Mouse (Mus musculus): Measurements from ENCODE around the gene Sord. TPM values are rescaled to one million over a fixed set of nuclear protein-coding genes. Genes with fewer than 3 reads are reported as not detected.

Gene Sord
- polyA plus RNA-seq, 1 experiment from 2014 or later: 99.9 TPM

GRCm38 (mm10) chr2:122302574-122303241, 68.2 kb downstream of the Sord start:
- 21% methylated on average over 9 of the region's 9 CpGs for WGBS (ENCODE audit: missing documents)
- no peak overlapping the region for H3K27ac ChIP-seq
- no peaks in the 10 kb centered on the region for H3K79me2 ChIP-seq (ENCODE audit: inconsistent target)
- no peaks in the 10 kb centered on the region for H3K36me3 ChIP-seq (ENCODE audit: inconsistent target)
- H3K4me3 ChIP-seq (ENCODE audit: inconsistent target): no peak overlapping the region

- WGBS (ENCODE audit: missing documents): 96% methylated on average over 6 of the region's 6 CpGs
- H3K36me3 ChIP-seq (ENCODE audit: inconsistent target): no peaks in the 10 kb centered on the region
- no peak overlapping the region for H3K27ac ChIP-seq
- H3K79me2 ChIP-seq (ENCODE audit: inconsistent target): no peaks in the 10 kb centered on the region
- no peak overlapping the region for H3K4me3 ChIP-seq (ENCODE audit: inconsistent target)
These were observed 70.0 kb downstream of the Sord start for GRCm38 (mm10) chr2:122304544-122304943.

GRCm38 (mm10) chr2:122305097-122305892, 70.7 kb downstream of the Sord start:
- H3K27ac ChIP-seq: no peak overlapping the region
- H3K79me2 ChIP-seq (ENCODE audit: inconsistent target): no peaks in the 10 kb centered on the region
- H3K4me3 ChIP-seq (ENCODE audit: inconsistent target): no peak overlapping the region
- WGBS (ENCODE audit: missing documents): 91% methylated on average over 16 of the region's 16 CpGs
- no peaks in the 10 kb centered on the region for H3K36me3 ChIP-seq (ENCODE audit: inconsistent target)

GRCm38 (mm10) chr2:122306184-122306583, 71.6 kb downstream of the Sord start:
- Histone ChIP-seq H3K79me2 (ENCODE audit: inconsistent target) (no peaks in the 10 kb centered on the region), H3K27ac (no peak overlapping the region)
- WGBS (ENCODE audit: missing documents): 0% methylated on average over 4 of the region's 4 CpGs

GRCm38 (mm10) chr2:122309647-122310046, 75.1 kb downstream of the Sord start:
- 33% methylated on average over 3 of the region's 3 CpGs for WGBS (ENCODE audit: missing documents)
- no peaks in the 10 kb centered on the region for H3K36me3 ChIP-seq (ENCODE audit: inconsistent target)

More at GRCm38 (mm10) chr2:122306184-122306583, 71.6 kb downstream of the Sord start:
- Histone ChIP-seq H3K36me3 (ENCODE audit: inconsistent target) (no peaks in the 10 kb centered on the region), H3K4me3 (ENCODE audit: inconsistent target) (no peak overlapping the region)

GRCm38 (mm10) chr2:122311561-122311960, 77.0 kb downstream of the Sord start:
- H3K36me3 ChIP-seq (ENCODE audit: inconsistent target): no peaks in the 10 kb centered on the region
- H3K4me3 ChIP-seq (ENCODE audit: inconsistent target): no peak overlapping the region
- 95% methylated on average over 2 of the region's 2 CpGs for WGBS (ENCODE audit: missing documents)
- H3K79me2 ChIP-seq (ENCODE audit: inconsistent target): no peaks in the 10 kb centered on the region
- no peak overlapping the region for H3K27ac ChIP-seq

More at GRCm38 (mm10) chr2:122309647-122310046, 75.1 kb downstream of the Sord start:
- no peak overlapping the region for H3K27ac ChIP-seq
- no peak overlapping the region for H3K4me3 ChIP-seq (ENCODE audit: inconsistent target)
- H3K79me2 ChIP-seq (ENCODE audit: inconsistent target): no peaks in the 10 kb centered on the region

- 7% methylated on average over 27 of the region's 27 CpGs for WGBS (ENCODE audit: missing documents)
- Histone ChIP-seq H3K27ac (no peak overlapping the region), H3K4me3 (ENCODE audit: inconsistent target) (no peak overlapping the region), H3K36me3 (ENCODE audit: inconsistent target) (no peaks in the 10 kb centered on the region), H3K79me2 (ENCODE audit: inconsistent target) (no peaks in the 10 kb centered on the region)
These were observed 78.3 kb downstream of the Sord start for GRCm38 (mm10) chr2:122312722-122313417.

- WGBS (ENCODE audit: missing documents): 18% methylated on average over 23 of the region's 24 CpGs
- Histone ChIP-seq H3K27ac (no peak within 1 kb of the TSS), H3K36me3 (ENCODE audit: inconsistent target) (no peaks in the 10 kb centered on the region), H3K4me3 (ENCODE audit: inconsistent target) (no peak within 1 kb of the TSS), H3K79me2 (ENCODE audit: inconsistent target) (no peaks in the 10 kb centered on the region)
These were observed 79.0 kb downstream of the Sord start, which contains the start of gene Duoxa1 for GRCm38 (mm10) chr2:122313536-122313935. Duoxa1 (minus strand) TSS chr2:122313730.

Other genes starting within 250 kb of the Sord start
- 11.3 to 29.7 TPM (median 23.0 TPM) in 3 replicates for gene Eif3j1, start 206.2 kb upstream of the Sord start, polyA plus RNA-seq (2018)
- gene Spg11, start 116.4 kb upstream of the Sord start, polyA plus RNA-seq (2018): 19.6 to 24.9 TPM (median 23.6 TPM) in 3 replicates
- gene B2m, start 87.1 kb upstream of the Sord start, polyA plus RNA-seq (2018): 8,759 to 13,911 TPM (median 12,544 TPM) in 3 replicates
- gene Trim69, start 74.0 kb upstream of the Sord start, polyA plus RNA-seq (2018): 0.07 to 0.12 TPM in 2 of 3 replicates, not detected in the other
- 0.40 to 0.81 TPM in 2 of 3 replicates, not detected in the other for gene Patl2, start 48.6 kb upstream of the Sord start, polyA plus RNA-seq (2018)
- not detected in 3 replicates for gene Terb2, start 48.5 kb upstream of the Sord start, polyA plus RNA-seq (2018)
- gene Duox2, start 63.7 kb downstream of the Sord start, polyA plus RNA-seq (2018): not detected in 3 replicates
- gene Duoxa2, start 64.2 kb downstream of the Sord start, polyA plus RNA-seq (2018): not detected in 3 replicates
- gene Duoxa1, start 79.0 kb downstream of the Sord start, polyA plus RNA-seq (2018): not detected in 3 replicates
- gene Duox1, start 80.9 kb downstream of the Sord start, polyA plus RNA-seq (2018): not detected in 3 replicates
- 0.98 to 1.2 TPM (median 1.1 TPM) in 3 replicates for gene Shf, start 134.4 kb downstream of the Sord start, polyA plus RNA-seq (2018)
- 7.0 to 11.5 TPM (median 10.0 TPM) in 3 replicates for gene Slc28a2, start 191.7 kb downstream of the Sord start, polyA plus RNA-seq (2018)

Measured in macrophage (primary cell).